Mouse (Mus musculus): ENCODE measurements around the gene Psenen. TPM values are rescaled to one million over a fixed set of nuclear protein-coding genes. Genes with fewer than 3 reads are reported as not detected.

Gene Psenen
- total RNA-seq (2023) = 122 TPM

DNA sequence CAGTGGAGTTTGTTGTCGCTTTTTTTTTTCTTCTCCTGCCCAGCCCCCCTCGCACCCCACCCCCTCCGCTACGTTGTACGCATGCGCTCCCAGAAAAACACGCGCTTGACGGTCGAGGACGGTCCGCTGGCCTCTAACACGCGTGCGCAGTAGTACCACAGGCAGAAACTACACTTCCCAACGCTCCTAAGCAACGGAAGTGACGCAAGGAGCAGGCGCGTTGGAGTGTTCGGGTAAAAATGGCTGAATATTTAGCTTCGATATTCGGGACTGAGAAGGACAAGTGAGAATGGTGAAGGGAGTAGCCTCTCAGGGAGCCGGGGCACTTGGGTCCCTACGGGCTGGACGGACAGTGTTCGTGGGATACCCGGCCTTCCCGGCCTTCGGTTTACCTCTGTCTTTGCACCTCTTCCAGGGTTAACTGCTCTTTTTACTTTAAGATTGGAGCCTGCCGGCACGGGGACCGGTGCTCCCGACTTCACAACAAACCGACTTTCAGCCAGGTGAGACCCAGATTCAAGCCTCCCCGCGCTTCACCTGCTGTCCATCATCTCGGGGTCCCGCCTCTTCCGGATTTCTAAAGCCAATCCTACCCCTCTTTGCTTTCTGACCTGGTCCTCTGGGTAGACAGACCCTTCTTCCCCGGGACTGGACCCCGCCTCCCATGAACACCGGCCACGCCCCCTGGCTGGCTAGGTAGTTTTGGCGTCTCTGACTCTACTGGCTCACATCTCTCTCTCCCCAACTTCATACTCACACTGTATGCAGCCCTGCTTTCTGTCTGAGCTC lies at the start of gene Psenen, which contains the start of the genes U2af1l4 and Gm49396:
Gene Psenen (minus strand): TSS at position 511 of the 789 bp plus-strand sequence.
Gene U2af1l4 (plus strand): TSS at position 185 of the 789 bp plus-strand sequence.
Gene Gm49396 (plus strand): TSS at position 228 of the 789 bp plus-strand sequence.

DNA sequence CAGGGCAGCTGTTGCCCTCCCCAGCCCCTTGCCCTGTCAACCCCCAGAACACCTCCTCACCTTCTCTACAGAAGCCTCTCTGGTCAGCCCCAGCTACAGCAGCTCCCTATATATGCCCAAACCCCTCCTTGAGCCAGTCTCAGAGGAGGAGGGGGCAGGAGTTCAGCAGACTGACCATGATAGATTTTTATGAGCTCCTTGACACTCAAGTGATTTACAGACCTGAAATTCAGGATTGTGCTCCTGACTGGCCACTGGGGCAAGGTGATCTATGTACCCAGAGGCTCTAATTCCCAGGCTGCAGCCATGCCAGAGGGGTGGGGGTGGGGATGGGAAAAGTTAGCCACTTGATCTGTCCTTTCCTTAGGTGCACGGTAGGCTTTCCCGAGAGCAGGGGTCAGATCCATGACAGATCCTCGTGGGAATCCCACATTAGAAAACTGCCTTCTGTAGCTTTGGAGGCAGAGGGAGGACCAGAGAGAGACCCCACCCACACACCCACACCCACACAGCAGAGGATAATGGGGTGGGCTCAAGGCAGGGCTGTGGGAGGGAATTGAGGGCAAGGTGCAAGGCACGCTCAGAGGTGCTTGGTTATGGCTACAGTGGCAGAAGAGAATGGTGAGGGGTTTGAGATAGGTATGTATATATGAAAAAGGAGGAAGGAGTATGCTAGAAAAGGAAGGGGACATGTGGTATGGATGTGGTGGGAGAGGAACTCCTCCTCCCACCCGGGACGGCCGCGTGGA lies 49.4 kb upstream of the Psenen start, which contains the start of gene Upk1a:
Gene Upk1a (minus strand): TSS at position 194 of the 749 bp plus-strand sequence.

DNA sequence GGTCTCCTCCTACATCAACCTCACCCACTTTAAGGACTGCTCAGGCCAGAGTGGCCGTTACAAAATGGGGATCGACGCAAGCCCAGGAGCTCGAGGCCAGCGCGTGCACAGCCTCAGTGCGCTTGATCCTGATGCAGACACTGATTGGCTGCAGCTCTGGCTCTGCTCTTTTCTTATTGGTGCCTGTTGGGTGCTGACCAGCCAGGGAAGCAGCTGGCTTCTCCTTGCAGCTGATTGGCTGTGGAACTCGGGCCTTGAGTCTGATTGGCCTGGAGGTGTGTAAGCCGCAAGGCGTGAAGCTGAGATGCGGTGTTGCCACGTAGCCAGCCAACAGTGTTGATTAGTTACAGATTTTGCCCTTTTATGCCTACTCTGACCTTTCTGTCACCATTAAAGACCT lies 35.4 kb upstream of the Psenen start, which contains the start of gene Zbtb32:
Gene Zbtb32 (minus strand): TSS at position 124 of the 400 bp plus-strand sequence.

DNA sequence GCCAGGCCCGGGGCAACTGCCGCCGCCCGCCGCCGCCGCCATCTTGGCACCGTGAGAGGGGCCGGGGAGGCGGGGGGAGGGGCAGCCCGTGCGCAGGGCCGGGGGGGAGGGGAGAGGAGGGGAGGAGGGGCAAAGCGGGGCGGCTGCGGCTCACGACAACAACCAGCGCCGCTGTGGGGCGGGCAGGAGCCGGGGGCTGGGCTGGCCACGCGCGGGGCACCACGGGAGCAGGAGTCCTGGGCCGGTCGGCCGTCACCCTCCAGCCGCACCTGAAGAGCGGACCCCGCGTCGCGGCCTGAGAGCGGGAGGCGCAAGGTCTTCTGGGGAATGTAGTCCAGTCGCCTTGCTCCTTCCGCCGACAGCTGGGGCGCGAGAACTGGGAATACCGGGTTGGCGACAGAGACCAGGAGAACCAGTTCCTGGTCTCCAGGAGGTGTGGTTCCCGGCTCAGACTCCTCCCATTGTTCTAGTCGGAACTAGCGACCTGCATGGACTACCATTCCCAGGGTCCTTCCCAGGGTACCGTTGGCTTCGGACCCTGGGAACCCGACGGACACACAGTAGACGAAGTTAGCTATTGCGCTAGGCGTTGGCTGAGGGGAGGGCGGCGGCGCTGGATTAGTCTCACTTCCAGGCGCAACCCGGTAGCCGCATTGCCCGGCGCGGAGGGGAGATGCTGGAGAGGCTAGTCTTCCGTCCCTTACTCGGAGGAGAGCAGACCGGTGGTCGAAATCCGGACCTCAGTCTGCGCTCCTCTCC lies 25.4 kb upstream of the Psenen start, which contains the start of gene Kmt2b:
Gene Kmt2b (minus strand): TSS at position 51 of the 759 bp plus-strand sequence.

DNA sequence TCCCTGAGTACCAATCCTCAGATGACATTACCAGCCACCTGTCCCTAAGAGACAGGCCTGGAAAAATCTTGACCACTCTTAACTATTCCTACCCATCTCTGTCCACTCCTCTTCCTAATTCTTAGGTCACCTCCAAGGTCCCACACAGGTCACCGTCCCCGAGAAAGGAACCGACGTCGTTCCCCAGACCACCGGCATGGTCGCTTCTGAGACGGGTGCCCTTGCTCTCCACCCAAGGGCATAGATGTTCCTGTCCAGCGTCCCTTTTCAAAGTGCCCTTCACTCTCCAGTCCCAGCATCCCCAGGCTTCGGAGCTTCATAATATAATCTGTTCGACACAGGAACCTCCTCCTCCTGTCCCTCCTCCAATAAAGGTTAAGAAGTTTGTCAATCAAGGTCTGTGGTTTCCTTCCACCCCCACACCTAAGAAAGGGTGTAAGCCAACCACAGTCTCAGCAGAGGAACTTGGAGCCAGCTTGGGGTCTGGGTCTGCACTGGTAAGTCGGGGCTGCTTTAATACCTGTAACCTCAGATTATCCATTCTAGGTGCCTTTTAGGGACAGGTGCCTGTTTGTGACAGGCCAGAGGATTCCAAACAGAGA lies 1.6 kb upstream of the Psenen start, which contains the start of gene Igflr1:
Gene Igflr1 (plus strand): TSS at position 458 of the 602 bp plus-strand sequence.

DNA sequence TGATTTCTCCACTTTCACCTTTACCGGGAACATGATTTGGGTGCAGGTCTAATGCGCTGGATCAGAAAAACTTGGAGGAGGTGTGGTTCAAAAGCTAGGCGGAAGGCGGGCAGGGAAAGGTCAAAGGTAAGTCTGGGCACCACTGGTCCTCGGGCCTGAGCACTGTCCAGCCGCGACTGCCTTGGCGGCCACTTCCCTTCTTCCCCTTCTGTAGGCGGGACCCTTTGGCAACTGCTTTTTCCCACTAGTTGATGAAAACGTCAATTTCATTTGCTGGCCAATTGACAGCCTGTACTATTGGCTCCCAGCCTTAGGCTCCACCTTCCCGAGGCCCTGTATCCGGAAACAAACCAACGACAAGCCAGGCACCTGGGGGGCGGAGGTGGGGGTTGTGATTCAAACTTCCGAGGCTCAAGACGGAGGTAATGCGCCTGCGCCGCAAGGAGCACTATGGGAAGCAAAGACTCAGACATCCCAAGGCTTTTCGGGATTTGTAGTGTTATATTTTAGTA lies 3.9 kb downstream of the Psenen start, which contains the start of gene Lin37:
Gene Lin37 (minus strand): TSS at position 396 of the 512 bp plus-strand sequence.

DNA sequence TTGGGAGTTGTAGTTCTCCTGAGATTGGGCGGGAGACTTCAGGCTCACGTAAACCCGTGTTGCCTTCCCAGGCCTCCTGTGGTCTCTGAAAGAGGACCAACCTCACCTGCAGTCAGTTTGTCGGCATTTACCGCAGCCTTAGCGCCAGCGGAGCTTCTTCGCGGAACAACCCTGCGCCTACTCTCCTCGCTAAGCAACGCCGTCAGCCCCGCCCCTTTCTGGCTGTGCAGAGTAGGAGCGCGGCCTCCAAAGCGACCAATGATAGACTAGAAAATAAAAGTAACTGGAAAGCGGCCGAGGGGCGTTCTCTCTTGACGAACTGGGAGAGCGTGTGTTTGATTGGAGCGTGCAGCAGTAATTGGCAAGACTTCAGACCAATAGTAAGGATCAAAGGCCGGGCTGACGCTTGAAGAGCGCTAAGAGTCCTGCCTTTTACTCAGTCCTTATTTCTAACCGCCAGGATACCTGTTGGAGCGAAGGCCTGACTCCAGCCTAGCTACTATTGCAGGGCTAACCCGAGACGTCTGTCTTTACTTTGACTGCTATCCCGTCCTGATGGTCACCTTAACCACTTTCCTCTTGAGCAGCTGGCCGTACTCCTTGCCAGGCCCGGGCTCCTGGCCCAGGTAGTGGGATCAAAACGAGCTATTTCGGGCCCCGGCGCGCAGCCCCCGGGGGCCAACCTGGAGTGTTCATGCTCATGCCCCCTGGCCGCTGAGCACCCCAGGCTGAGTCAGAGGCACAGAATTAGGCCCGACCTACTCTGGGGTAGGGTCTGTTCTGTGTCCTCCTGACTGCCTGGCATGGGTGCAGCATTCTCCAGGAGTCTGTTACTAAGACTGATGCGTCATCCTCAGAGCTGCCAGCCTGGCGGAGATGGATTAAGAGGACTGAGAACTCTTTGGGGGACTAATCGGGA lies 11.1 kb downstream of the Psenen start, which contains the start of the genes Hspb6 and Proser3:
Gene Hspb6 (plus strand): TSS at position 77 of the 919 bp plus-strand sequence.
Gene Proser3 (minus strand): TSS at position 198 of the 919 bp plus-strand sequence.

DNA sequence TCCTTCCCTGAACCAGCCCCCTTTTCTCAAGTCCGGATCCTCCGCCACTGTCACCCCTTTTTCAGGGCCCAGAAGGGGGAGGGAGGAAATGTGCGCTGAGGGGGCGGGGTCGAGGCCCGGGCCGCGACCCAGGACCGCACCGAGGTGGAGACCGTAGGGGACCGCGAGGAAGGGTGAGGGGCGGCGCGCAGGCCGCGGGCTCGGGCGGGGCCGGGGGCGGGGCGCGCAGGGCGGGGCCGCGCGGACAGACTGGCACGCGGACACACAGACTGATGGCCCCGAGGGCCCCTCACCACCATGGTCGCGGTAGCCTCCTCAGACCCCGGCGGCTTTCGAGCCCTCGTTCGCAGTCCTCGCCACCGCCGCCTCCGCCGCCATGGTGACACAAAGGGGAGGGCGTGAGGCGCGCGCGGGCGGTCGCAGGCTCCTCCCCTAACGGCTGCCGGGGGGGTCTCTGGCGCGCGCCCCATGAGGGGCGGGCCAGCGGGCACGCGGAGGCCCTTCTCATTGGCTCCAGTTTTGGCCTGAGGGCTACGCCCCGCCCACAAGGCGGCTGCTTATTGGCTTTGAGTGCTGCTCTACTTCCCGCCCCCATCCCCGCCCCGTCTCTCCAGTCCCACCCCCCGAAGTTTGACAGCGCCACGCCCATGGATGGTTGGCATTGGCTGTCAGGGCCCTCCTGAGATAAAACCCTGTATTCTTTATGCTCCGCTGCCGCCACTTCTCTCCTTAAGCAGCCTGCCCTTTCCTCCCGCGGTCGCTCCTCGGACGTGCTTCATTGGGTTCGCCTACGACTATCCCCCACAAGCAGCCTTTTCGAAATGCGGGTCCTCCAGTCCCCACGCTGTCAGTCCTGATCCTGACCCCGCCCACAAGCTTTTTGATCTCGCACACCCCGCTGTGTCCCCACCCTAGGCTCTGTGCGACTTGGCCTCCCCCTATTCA lies 28.5 kb downstream of the Psenen start, which contains the start of gene Arhgap33:
Gene Arhgap33 (minus strand): TSS at position 428 of the 945 bp plus-strand sequence.

Other genes with a start within 250 kb of the Psenen start
- gene Syne4, start 248.8 kb downstream of the Psenen start, total RNA-seq (2023) = 6.4 TPM
- gene E130208F15Rik, start 241.9 kb downstream of the Psenen start, total RNA-seq (2023) = 5.8 TPM
- gene Sdhaf1, start 239.7 kb downstream of the Psenen start, total RNA-seq (2023) = 14.3 TPM
- not detected for gene Lrfn3, start 200.9 kb downstream of the Psenen start, total RNA-seq (2023)
- 30.8 TPM for gene Tyrobp, start 149.9 kb downstream of the Psenen start, total RNA-seq (2023)
- 153 TPM for gene Hcst, start 143.8 kb downstream of the Psenen start, total RNA-seq (2023)
- gene Nfkbid, start 141.9 kb downstream of the Psenen start, total RNA-seq (2023) = 83.8 TPM
- 1.3 TPM for gene Aplp1, start 118.1 kb downstream of the Psenen start, total RNA-seq (2023)
- not detected for gene Kirrel2, start 105.9 kb downstream of the Psenen start, total RNA-seq (2023)
- gene Nphs1, start 105.3 kb downstream of the Psenen start, total RNA-seq (2023) = 0.29 TPM
- not detected for gene Prodh2, start 70.0 kb downstream of the Psenen start, total RNA-seq (2023)
- 5.4 TPM for gene Arhgap33, start 28.6 kb downstream of the Psenen start, total RNA-seq (2023)
- gene Hspb6, start 11.4 kb downstream of the Psenen start, total RNA-seq (2023) = 1.5 TPM
- 8.9 TPM for gene Proser3, start 11.3 kb downstream of the Psenen start, total RNA-seq (2023)
- gene Lin37, start 3.8 kb downstream of the Psenen start, total RNA-seq (2023) = 34.1 TPM
- 62.4 TPM for gene U2af1l4, start 326 bp downstream of the Psenen start, total RNA-seq (2023)
- gene Gm49396, start 283 bp downstream of the Psenen start, total RNA-seq (2023) = 24.2 TPM
- gene Igflr1, start 1.8 kb upstream of the Psenen start, total RNA-seq (2023) = 36.2 TPM
- 101 TPM for gene Kmt2b, start 25.1 kb upstream of the Psenen start, total RNA-seq (2023)
- not detected for gene Zbtb32, start 35.3 kb upstream of the Psenen start, total RNA-seq (2023)
- gene Upk1a, start 49.2 kb upstream of the Psenen start, total RNA-seq (2023) = not detected
- gene Cox6b1, start 62.5 kb upstream of the Psenen start, total RNA-seq (2023) = 159 TPM
- gene Etv2, start 72.2 kb upstream of the Psenen start, total RNA-seq (2023) = not detected
- 95.6 TPM for gene Rbm42, start 86.7 kb upstream of the Psenen start, total RNA-seq (2023)
- 33.8 TPM for gene Haus5, start 101.4 kb upstream of the Psenen start, total RNA-seq (2023)
- gene Pmis2, start 108.0 kb upstream of the Psenen start, total RNA-seq (2023) = not detected
- gene 2200002J24Rik, start 135.3 kb upstream of the Psenen start, total RNA-seq (2023) = not detected
- gene Atp4a, start 148.6 kb upstream of the Psenen start, total RNA-seq (2023) = not detected
- 29.7 TPM for gene Tmem147, start 165.9 kb upstream of the Psenen start, total RNA-seq (2023)
- not detected for gene Gapdhs, start 180.1 kb upstream of the Psenen start, total RNA-seq (2023)
- 6.8 TPM for gene Sbsn, start 187.8 kb upstream of the Psenen start, total RNA-seq (2023)
- not detected for gene Dmkn, start 200.1 kb upstream of the Psenen start, total RNA-seq (2023)
- not detected for gene Krtdap, start 224.3 kb upstream of the Psenen start, total RNA-seq (2023)

Data from CD4-positive naive resting alpha-beta T cell, adult 76 days (primary cell).